Mouse (Mus musculus) heart, postnatal 0 days (tissue): ENCODE data around the gene Prr23a1.

ENCODE experiments used
- CTCF ChIP-seq: IDR thresholded peaks from 2 replicates; pipeline ENCODE4 v1.5.1; 2016; ENCODE audit warnings: antibody characterized with exemption, control low read depth, low read depth
- EP300 ChIP-seq: IDR thresholded peaks from 2 replicates; pipeline ENCODE4 v1.6.1; 2016; ENCODE audit warnings: antibody characterized with exemption, low read depth

DNA sequence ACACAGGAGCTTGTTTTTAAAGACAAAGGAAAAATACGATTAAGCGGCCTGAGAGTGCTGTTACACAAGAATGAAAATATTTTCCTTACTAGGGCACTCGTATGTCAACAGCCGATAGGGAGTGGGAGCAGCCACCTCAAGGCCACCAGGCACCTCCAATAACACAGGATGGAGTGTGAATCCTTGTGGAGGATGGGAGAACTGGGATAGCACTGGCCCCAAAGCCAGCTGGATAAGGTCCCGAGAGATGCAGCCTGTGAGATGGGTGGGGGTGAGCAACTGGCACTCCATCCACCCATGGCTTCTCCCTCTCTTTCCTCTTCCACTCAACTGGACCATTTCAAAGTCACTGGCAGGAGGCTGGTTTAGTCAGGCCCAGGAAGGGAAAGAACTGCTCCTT lies 23.3 kb upstream of the Prr23a1 start:
- TF ChIP-seq EP300 (no peak), CTCF (no peak)
